Mouse (Mus musculus): ENCODE measurements around the gene Rnf144b.

Gene Rnf144b

DNA sequence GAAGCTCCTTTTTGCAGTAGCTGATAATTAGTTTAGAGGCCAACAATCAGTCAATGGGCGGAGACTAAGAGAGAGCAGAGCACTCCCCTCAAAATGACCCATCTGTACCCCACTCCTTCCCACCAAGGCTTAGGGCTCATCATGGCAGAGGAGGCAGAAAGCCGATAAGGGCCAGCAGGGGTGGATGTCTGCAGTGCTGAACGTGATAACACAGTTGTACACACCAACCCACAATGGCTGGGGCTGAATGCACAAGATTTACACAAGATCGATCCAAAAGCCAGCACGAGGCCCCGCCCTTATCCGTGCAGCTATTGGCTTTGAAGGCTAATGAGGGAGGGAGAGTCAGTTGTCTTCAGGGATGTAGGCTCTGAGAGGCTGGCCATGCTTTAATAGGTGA is 58.3 kb downstream of the Rnf144b start:
- no peak for DNase-seq (ENCODE audit: low read depth, low spot score)

DNA sequence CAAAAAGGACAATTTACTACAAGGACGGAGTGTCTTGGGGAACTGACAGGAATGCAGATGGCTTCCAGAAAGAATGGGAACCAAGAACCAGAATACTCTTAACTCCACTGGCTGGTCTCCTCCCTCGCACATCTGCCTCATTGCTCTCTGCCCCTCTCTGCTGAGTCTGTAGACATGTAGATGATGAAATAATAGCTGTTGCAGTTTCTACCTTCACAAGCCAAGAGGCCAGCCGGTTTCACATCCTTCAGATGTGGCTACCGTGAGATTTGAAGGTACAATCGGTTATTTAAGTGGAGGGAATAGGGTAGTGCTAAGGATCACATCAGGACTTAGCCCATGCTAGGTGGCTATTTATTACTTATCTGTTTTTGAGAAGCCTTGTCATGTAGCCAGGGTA is 59.9 kb downstream of the Rnf144b start:
- DNase-seq (ENCODE audit: low read depth, low spot score): no peak

DNA sequence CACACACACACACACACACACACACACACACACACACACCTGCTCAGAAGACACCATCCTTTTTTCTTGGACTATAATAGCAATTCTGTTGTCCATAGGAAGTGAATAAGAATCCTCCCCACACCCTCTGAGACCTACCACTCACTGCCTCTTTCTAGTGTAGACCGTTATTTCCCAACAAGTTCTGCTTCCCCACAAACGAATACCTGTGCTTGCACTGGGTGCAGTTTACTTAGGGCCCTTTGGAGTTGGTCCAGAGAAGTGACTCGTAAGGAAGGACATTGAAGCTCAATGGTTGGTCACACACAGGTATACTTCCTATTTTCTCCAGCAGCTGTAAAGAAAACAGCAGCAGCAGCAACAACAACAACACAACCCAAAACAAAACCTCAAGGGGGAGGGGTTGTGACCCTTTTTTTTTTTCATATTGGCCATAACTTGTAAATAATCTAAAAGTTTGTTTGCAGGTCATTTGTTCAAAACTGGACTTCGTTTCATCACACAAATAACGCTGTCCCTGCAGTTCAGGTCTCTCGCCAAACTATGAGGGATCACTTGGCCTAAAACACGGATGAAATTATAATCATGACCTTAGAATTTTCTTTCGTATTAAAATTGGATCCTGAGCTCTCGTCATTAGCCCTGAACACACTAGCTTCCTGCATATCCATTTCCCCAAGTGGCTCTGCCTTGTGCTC is 60.7 kb downstream of the Rnf144b start:
- DNase-seq (ENCODE audit: low read depth, low spot score): no peak

DNA sequence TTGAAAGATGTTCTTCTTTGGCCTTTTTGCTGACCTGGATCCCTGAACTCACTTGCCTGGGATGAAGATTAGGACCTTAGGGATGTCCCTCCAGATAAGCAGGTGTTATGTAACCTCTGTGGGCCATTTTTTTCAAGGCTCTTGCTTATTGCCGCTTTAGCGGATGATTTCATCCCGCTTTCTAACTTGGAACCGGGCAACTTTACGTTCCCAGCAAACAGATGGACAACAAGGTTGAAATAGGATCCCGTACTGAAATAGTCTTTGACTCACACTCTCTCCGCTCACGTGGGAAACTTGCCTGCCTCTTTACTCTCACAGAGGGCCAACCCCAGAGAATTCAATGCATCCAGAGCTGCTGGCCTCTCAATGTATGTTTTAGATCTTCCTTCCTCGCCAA is 61.3 kb downstream of the Rnf144b start:
- DNase-seq (ENCODE audit: low read depth, low spot score): no peak

DNA sequence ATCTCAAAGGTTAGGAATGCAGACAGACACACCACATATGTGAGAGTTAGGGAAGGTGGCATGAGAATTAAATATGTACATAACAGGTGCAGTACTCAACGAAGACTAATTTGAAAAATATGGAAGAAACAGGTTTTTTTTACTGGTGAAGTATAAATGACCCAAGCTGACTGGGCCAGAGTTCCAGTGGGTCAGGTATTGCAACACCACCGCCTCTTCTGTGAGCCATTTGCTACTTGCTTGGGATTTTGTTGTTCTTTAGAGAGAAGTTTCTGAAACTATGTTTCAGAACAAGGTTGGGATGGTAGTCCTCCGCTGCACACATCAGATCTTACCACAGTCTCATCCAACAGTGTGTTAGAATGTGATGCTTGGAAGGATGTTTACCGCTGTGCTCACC is 65.4 kb downstream of the Rnf144b start:
- no peak for DNase-seq (ENCODE audit: low read depth, low spot score)

DNA sequence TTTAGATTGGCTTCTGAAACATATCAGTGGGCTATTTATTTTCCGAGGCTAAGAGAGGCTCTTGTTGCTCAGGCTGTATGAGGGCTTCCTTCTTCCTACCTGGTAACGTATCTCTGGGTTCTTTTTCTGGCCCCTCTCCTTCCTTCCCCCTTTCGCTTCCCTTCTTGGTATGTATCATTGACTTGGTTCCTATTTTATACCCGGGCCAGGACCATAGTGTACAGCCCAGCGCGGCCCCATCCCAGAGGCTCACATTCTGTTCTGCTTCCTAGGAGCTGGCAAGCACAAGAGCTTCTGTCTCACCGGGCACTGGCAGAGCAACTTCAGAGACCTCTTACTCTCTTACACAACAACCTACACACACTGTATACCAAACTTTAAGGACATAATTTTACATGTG is 67.5 kb downstream of the Rnf144b start:
- DNase-seq (ENCODE audit: low read depth, low spot score): no peak

DNA sequence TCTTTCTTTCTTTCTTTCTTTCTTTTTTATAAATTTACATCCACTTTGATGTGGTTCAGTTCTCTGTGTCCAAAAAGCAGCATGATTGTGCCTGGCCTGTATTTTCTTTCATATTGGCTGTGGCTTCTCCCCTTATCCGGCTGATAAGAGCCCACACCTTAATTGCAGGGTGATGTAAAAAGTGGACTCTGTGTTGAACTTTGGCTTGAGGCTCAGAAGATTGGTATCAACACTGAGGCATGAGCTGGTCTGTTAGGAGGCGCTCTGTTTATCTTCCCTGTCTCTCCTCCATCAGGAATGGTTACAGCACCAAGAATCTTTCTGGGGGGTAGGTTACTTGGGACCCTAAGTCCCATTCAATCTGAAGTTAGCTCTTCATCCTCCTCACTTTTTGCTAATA is 69.7 kb downstream of the Rnf144b start:
- no peak for DNase-seq (ENCODE audit: low read depth, low spot score)

DNA sequence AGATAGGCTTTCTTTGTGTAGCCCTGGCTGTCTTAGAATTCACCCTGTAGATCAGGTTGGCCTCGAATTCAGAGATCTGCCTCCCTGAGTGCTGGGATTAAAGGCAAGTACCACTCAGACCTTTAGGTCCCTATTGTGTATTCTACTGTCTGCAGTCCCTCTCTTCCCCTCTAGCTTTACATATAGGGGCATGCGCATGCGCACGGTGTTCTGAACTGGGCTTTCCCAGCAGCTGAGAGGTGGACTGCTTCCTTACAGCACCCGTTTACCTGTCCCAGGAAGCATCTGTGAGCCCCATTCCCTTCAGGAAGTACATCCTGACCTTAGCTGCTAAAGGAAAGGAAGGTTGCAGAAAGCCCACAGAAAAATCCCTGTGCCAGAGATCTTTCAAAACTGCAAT is 70.3 kb downstream of the Rnf144b start:
- DNase-seq (ENCODE audit: low read depth, low spot score): no peak

DNA sequence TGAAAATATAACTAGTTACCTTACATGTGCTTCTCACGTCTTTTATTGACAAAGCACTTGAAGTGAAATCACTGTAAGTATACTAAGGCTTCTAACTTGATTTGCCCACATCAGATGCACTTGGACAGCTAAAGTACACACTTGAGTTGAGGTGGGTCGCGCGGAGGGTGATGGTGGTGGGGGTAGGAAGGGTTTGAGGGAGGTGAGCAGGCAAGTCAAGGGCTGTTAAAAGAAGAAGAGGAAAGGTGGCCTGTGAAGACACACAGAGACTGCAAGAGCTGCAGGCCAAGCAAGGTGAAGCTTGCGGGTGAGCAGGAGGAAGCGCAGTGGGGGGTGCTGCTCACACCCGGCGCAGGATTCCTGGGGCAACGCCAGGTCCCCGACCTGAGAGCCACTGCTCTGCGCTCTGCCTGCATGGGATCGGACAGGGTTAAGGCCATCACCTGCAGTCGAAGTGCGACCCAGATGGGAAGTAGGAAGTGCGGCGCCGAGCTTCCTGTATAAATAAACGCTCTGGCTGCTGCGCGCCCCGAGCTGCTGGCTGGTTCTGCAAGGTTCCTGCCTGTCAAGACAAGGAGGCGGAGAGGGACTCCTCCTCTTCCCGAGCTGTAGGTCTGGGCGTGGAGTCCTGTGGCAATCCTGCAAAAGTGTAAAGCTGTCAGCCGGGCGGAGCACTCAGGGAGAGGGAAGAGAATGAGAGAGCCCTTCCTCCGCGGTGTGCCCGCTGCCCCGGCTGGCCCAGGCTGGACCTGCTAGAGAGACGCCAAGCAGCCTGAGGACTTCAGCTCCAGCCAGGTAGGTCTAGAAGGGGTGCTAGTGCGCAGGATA is 71.1 kb downstream of the Rnf144b start:
- DNase-seq (ENCODE audit: low read depth, low spot score): peak; percentile 6

DNA sequence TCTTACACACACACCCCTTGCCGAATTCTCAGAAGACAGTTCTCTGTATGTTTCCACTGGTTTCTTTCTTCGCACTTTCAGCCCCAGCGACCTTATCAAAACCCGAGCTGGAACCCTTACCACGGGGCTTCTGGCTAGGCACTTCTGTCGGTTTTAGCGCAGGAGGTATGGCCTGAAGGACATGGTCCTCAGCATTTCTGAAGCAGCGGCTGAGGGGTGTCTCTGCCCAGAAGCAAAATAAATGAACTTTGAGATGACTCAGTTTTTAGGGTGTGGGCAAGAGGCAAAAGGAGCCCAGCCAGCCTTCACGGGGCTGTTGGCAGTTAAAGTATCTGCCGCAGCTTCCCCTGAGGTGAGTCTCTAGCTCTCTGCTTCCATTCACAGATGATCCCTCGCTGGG is 72.2 kb downstream of the Rnf144b start:
- DNase-seq (ENCODE audit: low read depth, low spot score): no peak

DNA sequence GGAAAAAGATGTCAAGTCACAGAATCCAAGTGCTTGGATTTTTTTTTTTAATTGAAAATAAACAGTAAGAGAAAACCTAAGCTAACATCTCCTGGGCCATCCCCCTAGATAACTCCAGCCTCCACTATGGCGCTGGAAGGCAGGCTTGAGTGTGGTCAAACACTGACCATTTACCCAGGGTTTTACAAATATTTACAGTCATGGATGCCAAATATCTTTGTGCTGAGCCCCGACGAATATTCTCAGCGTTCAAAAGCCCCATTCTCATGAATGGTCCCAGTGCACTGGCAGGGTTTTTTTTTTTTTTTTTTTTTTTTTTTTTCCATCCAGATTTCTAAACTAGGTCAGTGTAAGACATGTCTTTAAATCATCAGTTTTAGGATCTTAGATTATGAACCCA is 73.0 kb downstream of the Rnf144b start:
- DNase-seq (ENCODE audit: low read depth, low spot score): no peak

DNA sequence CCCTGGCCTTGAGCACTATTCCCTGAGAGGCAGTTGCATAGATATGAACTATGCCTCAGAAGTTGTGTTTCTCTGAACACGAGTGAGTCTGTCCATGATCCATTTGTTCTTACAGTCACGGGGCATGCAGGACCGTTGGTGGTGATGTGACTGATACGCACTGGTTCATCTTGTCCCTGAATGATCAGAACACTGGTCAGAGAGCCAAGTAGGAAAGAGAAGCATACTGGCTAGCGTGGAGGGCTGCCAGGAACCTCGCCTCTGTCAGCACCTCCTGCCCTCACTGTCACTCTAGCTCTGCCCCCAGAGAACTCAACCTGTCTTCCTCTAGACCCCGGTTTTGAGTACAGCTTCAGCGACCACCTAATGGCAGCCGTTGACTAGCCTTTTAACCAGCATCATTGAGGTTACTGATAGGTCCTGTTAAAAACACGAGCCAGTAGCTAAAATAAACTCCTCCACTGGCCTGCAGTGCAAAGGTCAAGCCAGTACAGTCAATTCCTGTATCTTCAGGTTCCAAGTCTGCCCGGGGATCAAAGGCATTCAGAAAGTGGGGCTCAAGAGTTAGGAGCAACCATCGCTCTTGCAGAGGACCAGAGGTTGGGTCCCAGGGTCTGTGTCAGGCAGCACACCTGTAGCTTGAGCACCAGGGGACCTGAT is 77.7 kb downstream of the Rnf144b start:
- DNase-seq (ENCODE audit: low read depth, low spot score): no peak

DNA sequence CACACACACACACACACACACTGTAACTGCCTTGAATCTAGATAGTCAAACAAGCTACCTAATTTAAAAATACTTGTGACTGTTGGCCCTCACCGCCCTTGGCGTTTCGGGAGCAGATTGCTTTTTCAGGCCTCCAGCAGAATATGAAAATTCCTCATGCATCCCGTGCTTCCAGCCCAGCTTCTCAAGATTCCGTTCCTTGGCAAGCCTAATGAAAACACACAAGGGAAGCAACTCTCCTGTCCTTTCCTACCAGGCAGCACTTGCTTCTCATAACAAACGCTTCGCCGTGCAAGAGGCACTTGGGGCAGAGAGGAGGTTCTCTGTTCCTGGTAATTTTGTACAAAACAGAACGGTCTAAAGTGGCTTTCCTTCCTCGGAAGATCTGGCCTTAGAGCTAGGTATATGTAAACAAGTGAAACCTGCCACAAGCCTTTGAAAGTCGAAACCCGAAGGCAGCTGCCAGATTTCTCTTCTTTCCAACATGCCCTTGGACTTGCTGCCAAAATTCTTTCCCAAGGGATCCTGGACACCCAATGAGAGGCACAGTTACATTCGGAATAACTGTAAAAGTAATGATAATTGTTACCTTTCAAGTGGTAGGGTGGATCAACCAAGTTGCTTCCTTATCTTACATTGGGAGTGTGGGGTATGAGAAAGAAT is 79.6 kb downstream of the Rnf144b start:
- DNase-seq (ENCODE audit: low read depth, low spot score): no peak

DNA sequence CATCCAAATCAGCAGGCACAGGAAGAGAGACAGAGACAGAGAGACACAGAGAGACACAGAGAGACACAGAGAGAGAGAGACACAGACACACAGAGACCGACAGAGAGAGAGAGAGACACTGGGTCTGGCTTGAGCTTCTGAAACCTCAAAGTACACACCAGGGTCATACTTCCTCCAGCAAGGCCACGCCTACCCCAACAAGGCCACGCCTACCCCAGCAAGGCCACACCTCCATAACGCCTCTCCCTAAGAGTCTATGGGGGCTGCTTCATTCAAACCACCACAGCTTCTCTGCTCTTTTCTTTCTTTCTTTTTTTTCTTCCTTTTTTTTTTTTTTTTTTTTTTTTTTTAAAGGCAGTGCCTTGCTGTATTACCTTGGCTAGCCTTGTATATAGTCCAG is 88.0 kb downstream of the Rnf144b start:
- DNase-seq (ENCODE audit: low read depth, low spot score): no peak

DNA sequence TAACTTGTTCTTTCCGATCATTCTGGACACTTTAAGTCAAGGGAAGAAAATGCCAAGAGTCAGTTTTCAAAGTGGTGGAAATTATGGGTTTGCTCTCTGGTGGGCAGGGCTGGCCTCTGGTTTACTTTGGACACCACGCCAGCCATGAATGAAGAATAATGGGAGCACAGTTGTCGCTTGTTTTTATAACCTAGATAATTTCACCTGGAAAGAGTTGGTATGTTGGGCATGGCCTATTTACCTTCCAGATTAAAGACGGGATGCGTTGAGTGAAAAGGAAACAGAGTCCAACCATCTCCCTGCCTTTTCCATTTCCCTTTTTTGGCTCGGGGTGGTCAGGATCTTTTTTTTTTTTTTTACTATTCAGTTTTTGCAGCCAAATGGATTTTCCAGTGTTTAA is 88.5 kb downstream of the Rnf144b start:
- no peak for DNase-seq (ENCODE audit: low read depth, low spot score)

DNA sequence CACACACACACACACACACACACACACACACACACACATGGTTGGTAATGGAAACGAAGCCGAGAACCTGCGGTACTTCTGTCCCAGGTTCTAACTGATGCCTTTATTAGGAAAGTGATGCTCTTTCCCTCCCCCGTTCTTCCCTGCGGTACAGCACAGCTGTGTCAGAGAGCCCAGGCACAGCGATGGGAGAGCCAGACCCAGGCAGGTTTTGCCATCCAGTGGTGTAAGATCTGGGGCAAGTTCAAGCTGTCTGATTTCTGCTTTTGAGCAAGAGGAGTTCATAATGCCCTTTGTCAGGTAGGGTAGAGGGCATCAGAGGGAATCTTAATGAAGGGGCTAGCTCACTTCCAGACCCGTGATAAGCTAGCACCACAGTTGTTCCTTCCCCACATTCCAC is 89.1 kb downstream of the Rnf144b start:
- no peak for DNase-seq (ENCODE audit: low read depth, low spot score)

DNA sequence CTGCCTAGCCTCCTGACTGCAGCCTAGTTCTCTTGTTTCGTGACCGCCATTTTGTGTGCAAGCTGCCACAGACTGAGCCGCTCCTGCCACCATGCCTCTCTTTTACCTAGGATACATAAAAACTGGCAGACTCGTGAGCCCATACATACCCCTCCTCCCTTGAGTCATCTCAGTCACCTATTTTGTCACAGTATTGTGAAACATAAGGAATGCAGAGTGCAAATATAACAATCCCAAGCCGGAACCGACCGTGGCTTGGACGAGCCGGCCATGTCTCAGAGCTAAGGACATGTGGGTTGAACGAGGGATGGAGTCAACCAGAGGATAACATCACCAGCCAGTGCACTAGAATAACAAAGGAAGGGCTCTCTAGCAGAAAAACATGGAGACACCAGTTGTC is 91.4 kb downstream of the Rnf144b start:
- no peak for DNase-seq (ENCODE audit: low read depth, low spot score)

DNA sequence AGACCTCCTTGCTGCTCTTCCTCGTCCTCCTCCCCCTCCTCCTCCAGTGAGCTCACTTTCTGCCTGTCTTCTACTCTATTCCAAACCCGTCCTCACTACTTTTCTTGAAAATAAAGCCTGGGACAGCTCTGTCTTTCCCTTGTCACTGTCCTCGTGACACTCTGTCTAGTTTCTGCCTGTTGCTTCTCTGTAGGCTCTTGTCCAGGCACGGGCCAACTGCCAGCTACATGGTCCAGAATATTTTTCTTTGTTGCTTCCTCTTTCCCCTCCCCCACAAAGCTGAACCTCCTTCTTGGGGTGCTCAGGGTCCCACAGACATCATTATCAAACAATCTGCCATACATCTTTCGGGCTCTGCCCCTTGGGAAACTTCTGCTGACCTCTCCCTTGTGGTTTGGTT is 92.4 kb downstream of the Rnf144b start:
- no peak for DNase-seq (ENCODE audit: low read depth, low spot score)

DNA sequence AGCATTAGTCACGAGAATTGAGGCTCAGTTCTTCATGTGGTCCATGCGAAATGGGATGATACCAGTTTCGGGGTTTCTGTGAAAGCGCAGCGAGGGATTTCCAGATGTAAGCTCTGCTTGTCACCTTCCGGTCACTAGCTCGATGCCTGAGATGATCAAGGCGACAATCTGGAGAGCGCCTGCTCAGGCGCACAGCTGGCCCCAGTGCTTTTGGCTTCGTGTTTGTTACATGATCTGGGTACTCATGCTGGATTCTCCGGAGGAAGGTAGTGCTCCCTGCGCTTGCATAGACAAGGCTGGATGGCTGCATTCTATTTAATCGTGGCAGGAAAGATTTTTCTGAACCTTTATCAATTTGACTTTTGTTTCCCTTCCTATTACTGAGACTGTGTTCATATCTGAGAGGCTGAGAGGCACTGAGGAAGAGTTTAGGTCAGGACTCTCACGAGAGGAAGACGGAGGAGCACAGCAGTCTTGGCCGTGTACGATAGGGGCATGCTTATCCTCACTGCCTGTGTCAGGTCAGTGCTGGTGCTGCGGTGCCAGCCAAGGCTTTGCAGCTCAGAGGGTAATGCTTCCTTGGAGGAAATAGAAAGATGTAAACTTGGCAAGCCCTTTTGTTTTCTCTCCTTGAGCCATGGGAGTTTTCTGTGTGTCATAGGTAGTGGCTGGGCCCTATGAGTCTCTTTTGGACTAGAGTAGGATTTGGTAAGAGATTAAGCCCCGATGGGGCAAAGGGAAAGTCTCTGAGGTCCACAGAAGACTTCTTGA is 93.5 kb downstream of the Rnf144b start:
- DNase-seq (ENCODE audit: low read depth, low spot score): no peak

DNA sequence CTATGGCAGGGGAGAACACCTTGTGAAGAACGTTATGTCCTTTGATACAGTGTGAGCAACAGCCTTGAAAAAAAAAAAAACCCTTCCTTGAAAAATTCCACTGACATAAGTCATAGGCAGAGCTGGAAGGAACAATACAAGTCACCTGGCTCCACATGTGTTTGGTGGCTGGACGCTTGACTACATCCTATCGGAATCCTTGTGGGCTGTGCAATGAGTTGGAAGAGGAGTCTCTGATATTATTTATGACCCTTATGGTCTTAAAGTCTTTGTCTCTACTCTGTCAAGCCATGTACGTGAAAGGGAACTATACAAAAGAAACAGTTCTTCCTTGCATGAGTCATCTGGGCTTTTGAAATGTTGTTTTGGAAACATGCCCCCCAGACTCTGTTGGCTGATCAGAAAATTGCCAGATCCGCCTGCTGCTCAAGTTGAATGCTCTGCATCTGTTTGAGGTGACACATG is 94.7 kb downstream of the Rnf144b start:
- no peak for DNase-seq (ENCODE audit: low read depth, low spot score)

DNA sequence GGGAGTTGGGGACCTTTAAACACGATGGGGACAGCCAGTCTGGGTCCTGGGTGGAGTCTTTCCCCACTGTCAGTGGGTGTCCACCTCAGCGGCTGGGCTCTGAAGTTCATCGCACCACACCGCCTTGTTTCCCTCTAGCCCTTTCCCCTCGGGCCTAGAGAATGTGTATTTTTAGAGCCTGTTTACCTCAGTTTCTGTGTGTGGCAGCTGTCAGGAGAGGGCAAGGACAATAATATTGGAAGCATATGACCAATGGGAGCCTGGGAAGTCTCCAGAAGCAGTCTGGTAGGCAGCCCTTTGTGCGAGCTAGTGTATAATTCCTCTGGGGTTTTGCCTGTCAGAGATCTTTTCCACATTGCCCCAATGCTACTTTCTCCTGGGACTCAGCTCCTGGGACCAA is 95.9 kb downstream of the Rnf144b start:
- no peak for DNase-seq (ENCODE audit: low read depth, low spot score)
